8 mouse cellular contexts compared by ENCODE assay signal in the genomic region with DNA sequence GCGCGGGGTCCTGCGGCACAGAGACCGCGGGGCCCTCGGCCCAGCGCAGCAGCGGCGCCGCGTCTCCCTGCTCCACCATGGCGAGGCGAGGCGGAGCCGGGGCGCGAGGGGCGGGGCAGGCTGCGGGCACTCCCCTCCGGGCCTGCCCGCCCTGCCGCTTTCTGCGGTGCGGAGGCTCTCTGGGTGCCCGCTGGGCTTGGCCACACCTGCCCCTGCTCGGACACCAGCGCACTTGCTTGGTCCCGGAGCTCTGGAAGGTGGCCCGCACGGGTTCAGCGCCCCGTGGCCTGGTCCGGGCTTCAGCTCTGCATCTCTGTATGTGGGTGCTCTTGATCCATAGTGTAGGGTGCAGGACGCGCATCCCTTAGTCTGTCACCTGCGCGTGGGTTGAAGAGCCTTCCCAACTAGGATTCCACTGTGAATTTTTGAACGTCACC. TPM values are rescaled to one million over a fixed set of nuclear protein-coding genes. Genes with fewer than 3 reads are reported as not detected.
DNase-seq lines count a peak whose midpoint lies in the region; ATAC-seq lines count a peak whose summit lies in the region.

A gene (minus strand): TSS at position 89 of the 437 bp plus-strand sequence.

- peak within 1 kb of the TSS; percentile 66 for H3K4me3 ChIP-seq in hindbrain, embryonic 16.5 days (ENCODE audit: low read length)
- peak within 1 kb of the TSS; percentile 97 for H3K4me3 ChIP-seq in megakaryocyte, embryonic 14.5 days (replicated peaks)

- WGBS in hindbrain, embryonic 16.5 days: under 1% methylated on average over 29 of the region's 38 CpGs

- peak within 1 kb of the TSS; percentile 82 for H3K4me2 ChIP-seq in hindbrain, embryonic 16.5 days (ENCODE audit: low read length)

- peak within 1 kb of the TSS; percentile 87 for H3K27ac ChIP-seq in hindbrain, embryonic 16.5 days (ENCODE audit: low read depth, low read length)

- peak; percentile 89 for ATAC-seq in hindbrain, embryonic 16.5 days

- no peaks in the 10 kb centered on the region for H3K36me3 ChIP-seq in hindbrain, embryonic 16.5 days (ENCODE audit: control insufficient read depth, insufficient read depth, low read length)
- H3K36me3 ChIP-seq in megakaryocyte, embryonic 14.5 days (replicated peaks; ENCODE audit: low read length): no peaks in the 10 kb centered on the region

- H3K27me3 ChIP-seq in hindbrain, embryonic 16.5 days (replicated peaks; ENCODE audit: control insufficient read depth, insufficient read depth, low read length): 0 out of 2 replicates have a peak, but pooled peaks cover 2% of the 10 kb centered on the region
- peaks cover 14% of the 10 kb centered on the region for H3K27me3 ChIP-seq in megakaryocyte, embryonic 14.5 days (replicated peaks)

- H3K9me3 ChIP-seq in hindbrain, embryonic 16.5 days (ENCODE audit: control insufficient read depth, low read length): no peaks in the 10 kb centered on the region
- no peaks in the 10 kb centered on the region for H3K9me3 ChIP-seq in megakaryocyte, embryonic 14.5 days

- peak within 1 kb of the TSS; percentile 82 for H3K9ac ChIP-seq in hindbrain, embryonic 16.5 days (ENCODE audit: low read depth, low read length)

- peak; percentile 84 for DNase-seq in NIH3T3 (ENCODE audit: low read depth)
- peak; percentile 90 to 94 for DNase-seq in cerebellum, postnatal 10 days
- peak; percentile 71 for DNase-seq in gastrocnemius, adult 18-20 months (ENCODE audit: low spot score)
- peak; percentile 68 to 75 for DNase-seq in left cerebral cortex, adult 9 months (ENCODE audit: low spot score in 2 of 2)
- DNase-seq in right cerebral cortex, postnatal 14 days: peak; percentile 73
- peak; percentile 86 for DNase-seq in urinary bladder, postnatal 25 days (ENCODE audit: low spot score)

- H3K4me1 ChIP-seq in hindbrain, embryonic 16.5 days (ENCODE audit: control insufficient read depth, insufficient read depth, low read depth, low read length): peaks cover 20% of the 10 kb centered on the region
- H3K4me1 ChIP-seq in megakaryocyte, embryonic 14.5 days: peaks cover 65% of the 10 kb centered on the region

RNA-seq across cellular contexts. Expression of the gene that starts here (rescaled TPM):
- total RNA-seq in gastrocnemius, adult 18-20 months (2021): 1 to 10 TPM in 1 of 2 experiments, under 1 TPM in 1; 0.64 to 1.2 TPM
- polyA plus RNA-seq in hindbrain, embryonic 16.5 days (2015; fragmentation: Nextera tagmentation; extraction: Ambion mirVana): 12.8 and 16.7 TPM in 2 replicates
- polyA plus RNA-seq in megakaryocyte, embryonic 14.5 days (2012; ENCODE audit: insufficient read depth, low replicate concordance): 0.12 TPM in 1 of 2 replicates, not detected in the other

Comparison
In these comparisons a context has a peak if more than half of its experiments do, and no peak if none do; other contexts are left out.
1. Peak in every context shown above with its lines: DNase-seq, ATAC-seq, H3K4me3 ChIP-seq and H3K27ac ChIP-seq.